Mouse (Mus musculus) ES-E14 (cell line): Measurements from ENCODE around the gene Sphk1. TPM values are rescaled to one million over a fixed set of nuclear protein-coding genes. Genes with fewer than 3 reads are reported as not detected.

ENCODE experiments used
- DNase-seq: peaks from one replicate; pipeline ENCODE4 v3.0.0-alpha.2; 2013; ENCODE audit warnings: low read depth, low spot score
- H3K27ac ChIP-seq: 2 replicates; pipeline ENCODE4 v1.5.1; 2012; ENCODE audit warnings: low read depth, mild to moderate bottlenecking, low read length, moderate library complexity, mixed read lengths; ENCODE audit not compliant: poor library complexity, insufficient read depth, severe bottlenecking
- H3K36me3 ChIP-seq: 2 replicates; pipeline ENCODE4 v1.6.1; 2012; ENCODE audit warnings: mild to moderate bottlenecking, low read length, moderate library complexity, mixed read lengths; ENCODE audit not compliant: control insufficient read depth, poor library complexity, insufficient read depth, severe bottlenecking
- H3K4me1 ChIP-seq, 2 experiments: fragments of 150-350 bp in 1 of 2; sonication (generic) in 1 of 2; 2 replicates each; pipeline ENCODE4 v1.6.1; 2012; ENCODE audit warnings: low read length in 2 of 2, mild to moderate bottlenecking in 1 of 2, mixed read lengths in 1 of 2; ENCODE audit not compliant: control insufficient read depth in 2 of 2, insufficient read depth in 2 of 2, poor library complexity in 1 of 2
- H3K4me3 ChIP-seq, 2 experiments: fragments of 150-350 bp in 1 of 2; sonication (generic) in 1 of 2; 2 replicates each; pipeline ENCODE4 v1.5.1; 2012; ENCODE audit warnings: low read length in 2 of 2, low read depth in 1 of 2, mild to moderate bottlenecking in 1 of 2, mixed read lengths in 1 of 2; ENCODE audit not compliant: insufficient read depth in 1 of 2, poor library complexity in 1 of 2, severe bottlenecking in 1 of 2
- H3K9ac ChIP-seq: 2 replicates; pipeline ENCODE4 v1.6.1; 2012; ENCODE audit warnings: low read depth, mild to moderate bottlenecking, low read length, mixed read lengths; ENCODE audit not compliant: poor library complexity, insufficient read depth, severe bottlenecking
- H3K9me3 ChIP-seq: fragments of 150-350 bp; sonication (generic); 2 replicates; pipeline ENCODE4 v1.6.1; 2012; ENCODE audit warnings: low read depth, mild to moderate bottlenecking, low read length; ENCODE audit not compliant: control insufficient read depth, insufficient read depth
- CHD2 ChIP-seq: IDR thresholded peaks from 2 replicates; pipeline ENCODE4 v1.6.1; 2014; ENCODE audit warnings: mild to moderate bottlenecking, low read depth, low read length, inconsistent platforms
- HCFC1 ChIP-seq: IDR thresholded peaks from 2 replicates; pipeline ENCODE4 v1.6.1; 2012; ENCODE audit warnings: low read length, inconsistent platforms, borderline replicate concordance; ENCODE audit not compliant: insufficient read depth
- MAFK ChIP-seq: IDR thresholded peaks from 2 replicates; pipeline ENCODE4 v1.6.1; 2014; ENCODE audit warnings: mild to moderate bottlenecking, low read depth, low read length, inconsistent platforms; ENCODE audit not compliant: insufficient read depth
- ZC3H11A ChIP-seq: IDR thresholded peaks from 2 replicates; pipeline ENCODE4 v1.6.1; 2012; ENCODE audit warnings: low read depth, mild to moderate bottlenecking, inconsistent platforms, low read length, borderline replicate concordance
- ZNF384 ChIP-seq: IDR thresholded peaks from 2 replicates; pipeline ENCODE4 v1.6.1; 2012; ENCODE audit warnings: low read depth, low read length, inconsistent platforms
- in situ Hi-C, 2 experiments: fragments of 600-800 bp; cut with MboI; formaldehyde crosslinking; loops; one replicate each; pipeline ENCODE4 v1.15.1; 2025; ENCODE audit warnings: low sequenced_read_pairs in 2 of 2, inconsistent platforms in 1 of 2; ENCODE audit not compliant: unreplicated experiment in 2 of 2
- total RNA-seq: library from RNA; depleted of rRNA; stranded (reverse); fragments of 300-350 nt; gene quantifications from 2 replicates; pipeline ENCODE4 v1.2.3, GENCODE M21; 2012

The Sphk1 gene
- total RNA-seq, 1 experiment: 2.1 TPM

- Histone ChIP-seq H3K27ac (no peak overlapping the region), H3K4me1 (peaks cover 0 to 2% of the 10 kb centered on the region in 2 experiments; a peak in 1 of 4 replicates), H3K9ac (no peak overlapping the region), H3K9me3 (no peaks in the 10 kb centered on the region), H3K4me3 (no peak overlapping the region), H3K36me3 (no peaks in the 10 kb centered on the region; the same call in 1 of the 2 replicates)
- no peak for DNase-seq
- no peak for TF ChIP-seq ZNF384
- no peak for TF ChIP-seq HCFC1
- no peak for TF ChIP-seq ZC3H11A
- TF ChIP-seq CHD2: no peak
- no peak for TF ChIP-seq MAFK
- in situ Hi-C loops: no loop called here
These were observed 23.6 kb downstream of the Sphk1 start for GRCm38 (mm10) chr11:116554171-116554878.

DNA sequence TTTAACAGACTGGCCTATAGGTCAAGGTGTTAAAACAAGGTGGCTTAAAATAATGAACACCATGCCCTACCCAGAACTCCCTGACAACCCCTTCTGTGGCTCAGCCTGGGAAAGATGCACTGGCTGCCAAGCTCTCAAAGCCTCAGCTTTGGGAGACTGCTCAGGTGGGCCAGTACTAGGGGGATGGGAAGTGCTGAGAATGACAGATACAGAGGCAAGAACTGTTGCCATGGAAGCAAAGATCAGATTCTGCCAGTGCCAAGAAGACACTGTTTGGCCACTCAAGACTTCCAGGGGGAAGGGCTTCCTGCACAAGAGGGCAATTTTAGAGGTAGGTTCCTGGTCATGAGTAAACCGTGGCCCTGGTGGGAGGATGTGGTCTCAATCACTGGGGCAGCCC is 24.8 kb downstream of the Sphk1 start:
- TF ChIP-seq ZC3H11A: no peak
- no peak for TF ChIP-seq MAFK
- TF ChIP-seq CHD2: no peak
- no peak for TF ChIP-seq HCFC1
- no peak for TF ChIP-seq ZNF384
- Histone ChIP-seq H3K27ac (no peak overlapping the region; the same call in 1 of the 2 replicates), H3K4me1 (peaks cover 0 to 2% of the 10 kb centered on the region in 2 experiments; a peak in 1 of 4 replicates), H3K4me3 (no peak overlapping the region), H3K9ac (no peak overlapping the region), H3K36me3 (no peaks in the 10 kb centered on the region), H3K9me3 (no peaks in the 10 kb centered on the region)
- in situ Hi-C loops: no loop called here
- DNase-seq: no peak

GRCm38 (mm10) chr11:116556308-116556707 is 25.6 kb downstream of the Sphk1 start:
- Histone ChIP-seq H3K27ac (no peak overlapping the region), H3K4me3 (no peak overlapping the region), H3K36me3 (no peaks in the 10 kb centered on the region), H3K9ac (no peak overlapping the region), H3K4me1 (peaks cover 0 to 2% of the 10 kb centered on the region in 2 experiments; a peak in 1 of 4 replicates), H3K9me3 (no peaks in the 10 kb centered on the region)
- TF ChIP-seq HCFC1: no peak
- no peak for TF ChIP-seq MAFK
- no peak for TF ChIP-seq CHD2
- no peak for TF ChIP-seq ZNF384
- TF ChIP-seq ZC3H11A: no peak
- in situ Hi-C loops: no loop called here
- no peak for DNase-seq

GRCm38 (mm10) chr11:116565283-116566041 is 34.7 kb downstream of the Sphk1 start:
- no peak for DNase-seq
- Histone ChIP-seq H3K4me1 (peaks cover 0 to 2% of the 10 kb centered on the region in 2 experiments; a peak in 1 of 4 replicates), H3K9me3 (no peaks in the 10 kb centered on the region), H3K4me3 (no peak overlapping the region), H3K9ac (no peak overlapping the region), H3K27ac (no peak overlapping the region), H3K36me3 (0 out of 2 replicates have a peak, but pooled peaks cover 2% of the 10 kb centered on the region)
- TF ChIP-seq MAFK (no peak), HCFC1 (no peak), CHD2 (no peak), ZC3H11A (no peak), ZNF384 (no peak)
- in situ Hi-C loops: no loop called here
